ENCODE assay signal across 20 mouse cellular contexts in the genomic region with DNA sequence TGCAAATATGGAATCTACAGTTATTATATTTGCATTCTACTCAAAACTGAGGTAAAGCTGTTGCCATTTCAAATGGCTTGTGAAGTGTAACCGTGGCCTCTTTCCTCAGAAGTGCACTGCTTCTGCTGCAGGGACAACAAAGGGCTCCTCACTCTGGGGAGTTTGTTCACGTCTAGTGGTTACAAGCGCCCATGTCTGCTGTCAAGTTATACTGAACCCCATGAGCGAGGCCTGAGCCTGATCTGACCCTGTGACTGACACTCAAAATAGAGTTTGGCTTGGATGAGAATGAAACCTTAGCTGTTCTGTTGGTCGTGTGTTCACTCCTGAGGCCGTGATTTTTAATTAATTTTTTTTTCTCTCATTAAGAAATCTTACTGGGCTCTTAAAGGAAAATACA. TPM values are rescaled to one million over a fixed set of nuclear protein-coding genes. Genes with fewer than 3 reads are reported as not detected.
"Had no signal": no experiment of that assay in that cellular context is flagged by ENCODE, and none has a peak within 500 bp of the region (broad histone marks: within the 10 kb centered on the region; RNA-seq: fewer than 3 reads in every experiment).

No protein-coding gene starts in this region.

- DNase-seq: lung, adult 18-20 months; lung, embryonic 14.5 days; lung, postnatal 10 days; lung, postnatal 4 days; midbrain, embryonic 14.5 days; retina, postnatal 1 day; right cerebral cortex, adult 18-20 months; right cerebral cortex, postnatal 25 days; right cerebral cortex, postnatal 4 days; thymus, adult 2 months; thymus, postnatal 25 days; thymus, postnatal 4 days had no signal

- H3K4me3 ChIP-seq: midbrain, embryonic 10.5 days; midbrain, embryonic 12.5 days; myocyte; neural tube, embryonic 13.5 days; neural tube, embryonic 15.5 days; stomach, embryonic 15.5 days had no signal

- H3K27ac ChIP-seq: midbrain, embryonic 10.5 days; midbrain, embryonic 12.5 days; neural tube, embryonic 13.5 days; neural tube, embryonic 15.5 days; stomach, embryonic 15.5 days; stomach, postnatal 0 days had no signal

RNA-seq across cellular contexts. Expression of a gene that starts 38.8 kb away (rescaled TPM):
- total RNA-seq: megakaryocyte-erythroid progenitor cell, adult 5-6 weeks had no signal
